Mouse (Mus musculus) intestine, embryonic 14.5 days (tissue): ENCODE measurements at regions not wholly inside any gene's neighbourhood (a gene's known extent, or its start where the extent isn't known, plus 50 kb on each side); places are given as distances from the start of the nearest gene placed in this dataset.

Source experiments
- ATAC-seq: fragments of 200-750 bp; cut with Nextera tagmentation; replicated peaks from 2 replicates; pipeline ENCODE4 v1.8.0; 2017; ENCODE audit warnings: low read depth, moderate number of reproducible peaks, moderate TSS enrichment, moderate library complexity; ENCODE audit not compliant: low FRiP score, low TSS enrichment
- DNase-seq: peaks from one replicate; pipeline ENCODE4 v3.0.0-alpha.2; 2018; ENCODE audit warnings: low spot score
- H3K27ac ChIP-seq: fragments of 300-500 bp; sonication (generic); 2 replicates; pipeline ENCODE4 v1.5.1; 2014; ENCODE audit warnings: low read depth, mild to moderate bottlenecking, control low read depth
- H3K27me3 ChIP-seq: fragments of 300-500 bp; sonication (generic); replicated peaks from 2 replicates; pipeline ENCODE4 v1.6.1; 2014; ENCODE audit warnings: low read length, control low read depth; ENCODE audit not compliant: control insufficient read depth, insufficient read depth
- H3K36me3 ChIP-seq: fragments of 300-500 bp; sonication (generic); 2 replicates; pipeline ENCODE4 v1.6.1; 2014; ENCODE audit warnings: low read length, control low read depth; ENCODE audit not compliant: control insufficient read depth, insufficient read depth
- H3K4me1 ChIP-seq: fragments of 300-500 bp; sonication (generic); replicated peaks from 2 replicates; pipeline ENCODE4 v1.6.1; 2014; ENCODE audit warnings: low read length, control low read depth, mixed read lengths; ENCODE audit not compliant: control insufficient read depth, insufficient read depth
- H3K4me2 ChIP-seq: fragments of 300-500 bp; sonication (generic); 2 replicates; pipeline ENCODE4 v1.6.1; 2014; ENCODE audit warnings: low read length
- H3K4me3 ChIP-seq: fragments of 300-500 bp; sonication (generic); 2 replicates; pipeline ENCODE4 v1.5.1; 2014; ENCODE audit warnings: low read depth, low read length, control low read depth, mixed read lengths
- H3K9ac ChIP-seq: fragments of 300-500 bp; sonication (generic); 2 replicates; pipeline ENCODE4 v1.6.1; 2014; ENCODE audit warnings: mild to moderate bottlenecking, low read length
- H3K9me3 ChIP-seq: fragments of 300-500 bp; sonication (generic); 2 replicates; pipeline ENCODE4 v1.6.1; 2016; ENCODE audit warnings: low read length, control low read depth; ENCODE audit not compliant: control insufficient read depth
- WGBS: fragments of 180-500 bp; shearing (Covaris S2); extraction: QIAGEN DNeasy Blood & Tissue Kit; methylation state at CpG from one replicate; pipeline ENCODE4 v1.1.7; 2014; 5-methylcytosine and 5-hydroxymethylcytosine counted together

GRCm38 (mm10) chr2:123551249-123551850 lies 538.4 kb upstream of the Sema6d start:
- Histone ChIP-seq H3K27me3 (no peaks in the 10 kb centered on the region), H3K4me3 (no peak overlapping the region), H3K4me1 (no peaks in the 10 kb centered on the region), H3K36me3 (no peaks in the 10 kb centered on the region), H3K9me3 (no peaks in the 10 kb centered on the region), H3K9ac (no peak overlapping the region), H3K4me2 (no peak overlapping the region), H3K27ac (no peak overlapping the region)
- ATAC-seq: no peak
- DNase-seq: no peak
- WGBS: 49% methylated on average over 1 of the region's 1 CpGs

- no peak overlapping the region for H3K27ac ChIP-seq
- H3K27me3 ChIP-seq: no peaks in the 10 kb centered on the region
- H3K4me3 ChIP-seq: no peak overlapping the region
- ATAC-seq (no peak), DNase-seq (no peak)
- no peak overlapping the region for H3K9ac ChIP-seq
- H3K36me3 ChIP-seq: no peaks in the 10 kb centered on the region
- no peaks in the 10 kb centered on the region for H3K9me3 ChIP-seq
- H3K4me2 ChIP-seq: no peak overlapping the region
- H3K4me1 ChIP-seq: no peaks in the 10 kb centered on the region
Measured at GRCm38 (mm10) chr2:123558123-123558650, 531.6 kb upstream of the Sema6d start.
